Mouse (Mus musculus) liver, adult (tissue): ENCODE data around the gene Slc16a11.

Source experiments
- GATA4 ChIP-seq: IDR thresholded peaks from 2 replicates; pipeline ENCODE4 v1.6.1; 2014; ENCODE audit warnings: mild to moderate bottlenecking, low read length; ENCODE audit not compliant: insufficient replicate concordance

The Slc16a11 gene

GRCm38 (mm10) chr11:70254337-70254736, 41.8 kb downstream of the Slc16a11 start:
- no peak for TF ChIP-seq GATA4

- TF ChIP-seq GATA4: no peak
Measured at GRCm38 (mm10) chr11:70254931-70255531, 42.5 kb downstream of the Slc16a11 start, which contains the start of gene Alox12. TSS of gene Alox12 (minus strand) at chr11:70255353.

DNA sequence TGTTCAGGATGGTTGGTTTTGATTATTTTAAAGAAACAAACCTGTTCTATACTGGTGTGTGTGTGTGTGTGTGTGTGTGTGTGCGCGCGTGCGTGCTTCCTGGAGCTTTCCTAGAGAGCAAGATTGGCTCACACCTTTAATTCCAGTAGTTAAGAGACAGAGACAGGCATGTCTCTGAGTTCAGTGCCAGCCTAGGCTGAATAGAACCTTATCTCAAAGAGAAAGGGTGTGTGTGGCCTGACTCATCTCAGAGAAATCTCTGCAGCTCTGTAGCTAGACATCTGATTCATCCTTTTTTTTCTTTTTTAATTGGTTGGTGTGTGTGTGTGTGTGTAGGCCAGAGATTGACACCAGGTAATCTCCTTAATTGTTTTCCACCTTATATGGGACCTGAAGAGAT, 46.5 kb downstream of the Slc16a11 start:
- TF ChIP-seq GATA4: no peak

DNA sequence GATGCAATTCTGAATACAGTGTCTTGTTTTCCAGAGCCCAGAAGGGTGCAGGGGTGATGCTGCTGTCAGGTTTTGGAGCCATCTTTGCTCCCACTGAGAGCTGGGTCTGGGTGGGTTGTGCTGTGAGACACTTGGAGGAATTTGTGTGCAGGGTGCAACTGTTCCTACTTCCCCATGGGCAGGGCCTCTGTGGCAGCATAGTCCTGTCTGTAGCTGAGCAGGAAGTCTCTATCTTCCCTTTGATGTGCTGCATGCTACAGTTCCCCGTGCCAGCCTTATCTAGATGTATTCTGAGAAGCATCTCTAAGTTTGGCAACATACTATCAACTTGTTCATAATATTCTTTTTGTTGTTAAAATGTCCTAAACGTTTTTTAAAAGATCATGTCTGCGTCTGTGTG, 52.7 kb downstream of the Slc16a11 start:
- TF ChIP-seq GATA4: no peak

- no peak for TF ChIP-seq GATA4
Measured at GRCm38 (mm10) chr11:70265819-70266218, 53.3 kb downstream of the Slc16a11 start.
